Mouse (Mus musculus): ENCODE data around the gene Mtmr11. TPM values are rescaled to one million over a fixed set of nuclear protein-coding genes. Genes with fewer than 3 reads are reported as not detected.

Mtmr11 gene
- 8.0 and 12.5 TPM in 2 replicates for polyA plus RNA-seq (2016; fragmentation: Nextera tagmentation; extraction: Ambion mirVana)

GRCm38 (mm10) chr3:96161869-96162840 is at the start of gene Mtmr11:
Mtmr11 (plus strand) TSS chr3:96162004.
- H3K4me3 ChIP-seq = peak within 1 kb of the TSS; percentile 64
- no peaks in the 10 kb centered on the region; the same call in 1 of the 2 replicates for H3K36me3 ChIP-seq (replicated peaks)
- peaks cover 5% of the 10 kb centered on the region; the same call in 1 of the 2 replicates for H3K27me3 ChIP-seq (replicated peaks; ENCODE audit: low read depth, poor library complexity, severe bottlenecking)
- peak; percentile 24 for DNase-seq (ENCODE audit: low spot score)
- no peaks in the 10 kb centered on the region for H3K9me3 ChIP-seq
- H3K4me1 ChIP-seq = peaks cover 32% of the 10 kb centered on the region
- peak within 1 kb of the TSS; percentile 83 for H3K27ac ChIP-seq (replicated peaks)
- WGBS = 11% methylated on average over 16 of the region's 16 CpGs

GRCm38 (mm10) chr3:96113251-96113650 is 48.6 kb upstream of the Mtmr11 start:
- Histone ChIP-seq H3K4me3 (no peak overlapping the region), H3K4me1 (peaks cover 3% of the 10 kb centered on the region; the same call in 1 of the 2 replicates), H3K27me3 (replicated peaks; ENCODE audit: low read depth, poor library complexity, severe bottlenecking) (no peaks in the 10 kb centered on the region), H3K36me3 (replicated peaks) (peaks cover 6% of the 10 kb centered on the region; the same call in 1 of the 2 replicates), H3K27ac (replicated peaks) (no peak overlapping the region), H3K9me3 (no peaks in the 10 kb centered on the region)
- DNase-seq (ENCODE audit: low spot score) = no peak
- WGBS = 53% methylated on average over 3 of the region's 3 CpGs

DNA sequence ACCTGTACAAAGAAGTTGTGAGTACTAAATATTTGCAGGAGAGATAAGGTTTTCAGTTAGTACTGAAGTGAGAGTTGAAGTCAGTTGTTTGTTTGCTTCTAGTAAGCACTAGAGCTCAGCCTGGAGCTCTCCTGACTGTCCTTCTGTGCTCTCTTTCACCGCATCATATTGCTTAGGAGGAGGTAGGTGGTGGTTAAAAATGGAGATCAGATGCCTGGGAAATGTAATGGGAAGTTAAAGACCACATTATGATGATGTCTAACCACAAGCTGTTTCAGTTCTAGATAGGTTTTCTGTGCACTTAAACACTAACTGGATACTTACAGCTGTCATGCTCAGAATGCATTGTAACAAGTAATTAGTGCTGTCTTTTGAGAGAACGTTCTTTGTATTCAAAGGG is 43.7 kb upstream of the Mtmr11 start:
- no peaks in the 10 kb centered on the region for H3K9me3 ChIP-seq
- WGBS = 84% methylated on average over 2 of the region's 2 CpGs

GRCm38 (mm10) chr3:96118702-96119101 is 43.1 kb upstream of the Mtmr11 start:
- H3K27ac ChIP-seq (replicated peaks) = no peak overlapping the region
- no peaks in the 10 kb centered on the region for H3K4me1 ChIP-seq
- H3K4me3 ChIP-seq = no peak overlapping the region
- no peaks in the 10 kb centered on the region for H3K27me3 ChIP-seq (replicated peaks; ENCODE audit: low read depth, poor library complexity, severe bottlenecking)
- no peaks in the 10 kb centered on the region for H3K36me3 ChIP-seq (replicated peaks)
- 94% methylated on average over 2 of the region's 2 CpGs for WGBS
- no peaks in the 10 kb centered on the region for H3K9me3 ChIP-seq
- no peak for DNase-seq (ENCODE audit: low spot score)

More for the DNA sequence above, 43.7 kb upstream of the Mtmr11 start:
- no peak overlapping the region for H3K27ac ChIP-seq (replicated peaks)
- H3K36me3 ChIP-seq (replicated peaks) = no peaks in the 10 kb centered on the region
- H3K27me3 ChIP-seq (replicated peaks; ENCODE audit: low read depth, poor library complexity, severe bottlenecking) = no peaks in the 10 kb centered on the region
- H3K4me3 ChIP-seq = no peak overlapping the region
- DNase-seq (ENCODE audit: low spot score) = no peak
- H3K4me1 ChIP-seq = peaks cover 3% of the 10 kb centered on the region; the same call in 1 of the 2 replicates

DNA sequence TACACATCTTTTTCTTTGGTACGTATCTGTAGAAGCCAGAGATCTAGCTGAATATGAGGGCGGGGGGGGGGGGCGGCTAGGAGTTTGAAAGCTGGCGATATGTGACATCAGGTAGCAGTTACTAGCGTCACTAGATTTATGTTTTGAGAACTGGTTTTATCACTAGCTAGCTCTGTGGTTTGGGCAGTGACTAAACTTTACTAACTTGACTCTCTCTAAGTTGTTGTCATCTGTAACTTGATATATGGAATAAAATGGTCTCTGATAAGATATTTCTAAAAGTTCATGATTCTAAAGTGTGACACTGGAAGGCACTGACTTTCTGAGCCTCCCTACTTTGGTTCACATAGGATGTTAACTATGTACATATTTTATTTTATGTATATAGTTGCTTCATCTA is 37.6 kb upstream of the Mtmr11 start:
- H3K4me1 ChIP-seq = no peaks in the 10 kb centered on the region
- no peaks in the 10 kb centered on the region for H3K36me3 ChIP-seq (replicated peaks)
- no peak overlapping the region for H3K27ac ChIP-seq (replicated peaks)
- WGBS = 94% methylated on average over 5 of the region's 5 CpGs
- H3K4me3 ChIP-seq = no peak overlapping the region
- H3K9me3 ChIP-seq = no peaks in the 10 kb centered on the region
- DNase-seq (ENCODE audit: low spot score) = no peak
- H3K27me3 ChIP-seq (replicated peaks; ENCODE audit: low read depth, poor library complexity, severe bottlenecking) = no peaks in the 10 kb centered on the region

GRCm38 (mm10) chr3:96128128-96128527 is 33.7 kb upstream of the Mtmr11 start:
- Histone ChIP-seq H3K4me3 (no peak overlapping the region), H3K36me3 (replicated peaks) (no peaks in the 10 kb centered on the region), H3K4me1 (peaks cover 9% of the 10 kb centered on the region), H3K9me3 (no peaks in the 10 kb centered on the region), H3K27ac (replicated peaks) (no peak overlapping the region), H3K27me3 (replicated peaks; ENCODE audit: low read depth, poor library complexity, severe bottlenecking) (no peaks in the 10 kb centered on the region)
- DNase-seq (ENCODE audit: low spot score) = no peak

GRCm38 (mm10) chr3:96132478-96132877 is 29.3 kb upstream of the Mtmr11 start:
- Histone ChIP-seq H3K27ac (replicated peaks) (no peak overlapping the region), H3K36me3 (replicated peaks) (peaks cover 9% of the 10 kb centered on the region), H3K9me3 (no peaks in the 10 kb centered on the region), H3K27me3 (replicated peaks; ENCODE audit: low read depth, poor library complexity, severe bottlenecking) (no peaks in the 10 kb centered on the region), H3K4me3 (no peak overlapping the region), H3K4me1 (peaks cover 16% of the 10 kb centered on the region)
- 86% methylated on average over 3 of the region's 3 CpGs for WGBS
- DNase-seq (ENCODE audit: low spot score) = no peak

DNA sequence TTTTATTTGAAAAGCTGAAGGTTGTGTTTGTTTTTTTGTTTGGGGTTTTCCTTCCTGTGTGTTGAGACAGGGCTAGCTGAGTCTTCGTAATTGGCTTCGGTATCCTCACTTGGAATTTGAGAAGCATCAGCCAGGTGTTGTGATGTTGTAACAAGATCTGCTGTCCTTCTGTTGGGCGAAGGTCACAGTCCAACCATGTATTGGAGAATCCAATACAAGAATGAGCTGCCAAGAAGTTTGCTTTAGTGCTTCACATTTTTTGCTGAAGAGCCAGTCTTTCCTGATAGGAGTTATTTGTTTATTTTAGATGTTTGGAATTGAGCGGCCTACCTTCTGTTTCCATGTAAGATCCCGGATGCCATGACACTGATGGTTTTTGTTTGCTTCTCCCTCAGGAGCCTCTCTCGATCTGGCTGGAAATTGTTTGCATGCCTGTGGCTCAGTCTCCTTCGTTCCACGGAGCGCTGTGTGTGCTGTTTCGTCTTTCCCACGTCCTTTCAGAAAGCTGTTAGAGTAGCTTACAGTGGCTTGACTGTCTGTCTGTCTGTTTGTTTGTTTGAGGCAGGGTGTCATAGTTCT is 28.4 kb upstream of the Mtmr11 start:
- no peaks in the 10 kb centered on the region for H3K27me3 ChIP-seq (replicated peaks; ENCODE audit: low read depth, poor library complexity, severe bottlenecking)
- no peak overlapping the region for H3K4me3 ChIP-seq
- WGBS = 56% methylated on average over 11 of the region's 11 CpGs
- no peak overlapping the region for H3K27ac ChIP-seq (replicated peaks)
- peaks cover 16% of the 10 kb centered on the region for H3K4me1 ChIP-seq
- H3K9me3 ChIP-seq = no peaks in the 10 kb centered on the region
- peaks cover 18% of the 10 kb centered on the region for H3K36me3 ChIP-seq (replicated peaks)
- no peak for DNase-seq (ENCODE audit: low spot score)

DNA sequence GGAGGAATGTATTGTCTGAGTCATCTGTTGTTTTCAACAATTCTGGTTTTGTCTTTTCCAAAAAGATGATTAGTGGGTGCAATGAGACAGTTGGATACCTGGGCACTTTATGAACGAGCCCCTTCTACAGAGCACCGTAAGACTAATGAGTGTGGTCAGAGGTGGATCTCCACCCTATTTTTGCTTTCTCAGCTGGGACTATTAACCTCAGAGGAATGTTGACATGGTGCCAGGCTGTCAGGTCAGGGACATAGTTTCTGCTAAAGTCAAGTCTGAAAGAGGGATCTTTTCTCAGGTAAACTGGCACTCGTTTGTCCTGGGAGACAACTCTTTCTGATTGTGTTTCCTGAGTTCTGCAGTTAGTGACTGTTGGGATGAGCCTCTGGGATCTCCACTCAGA is 26.8 kb upstream of the Mtmr11 start:
- Histone ChIP-seq H3K27me3 (replicated peaks; ENCODE audit: low read depth, poor library complexity, severe bottlenecking) (no peaks in the 10 kb centered on the region), H3K4me1 (peaks cover 16% of the 10 kb centered on the region), H3K4me3 (no peak overlapping the region), H3K27ac (replicated peaks) (no peak overlapping the region), H3K9me3 (no peaks in the 10 kb centered on the region), H3K36me3 (replicated peaks) (peaks cover 24% of the 10 kb centered on the region)
- no peak for DNase-seq (ENCODE audit: low spot score)
- WGBS = 82% methylated on average over 3 of the region's 3 CpGs

- no peak for DNase-seq (ENCODE audit: low spot score)
- Histone ChIP-seq H3K4me3 (no peak overlapping the region), H3K36me3 (replicated peaks) (peaks cover 61% of the 10 kb centered on the region), H3K9me3 (no peaks in the 10 kb centered on the region), H3K4me1 (no peaks in the 10 kb centered on the region), H3K27ac (replicated peaks) (no peak overlapping the region), H3K27me3 (replicated peaks; ENCODE audit: low read depth, poor library complexity, severe bottlenecking) (no peaks in the 10 kb centered on the region)
- 29% methylated on average over 5 of the region's 5 CpGs for WGBS
Measured at GRCm38 (mm10) chr3:96147950-96148349, 13.9 kb upstream of the Mtmr11 start.

- WGBS = 89% methylated on average over 7 of the region's 7 CpGs
- no peak overlapping the region for H3K4me3 ChIP-seq
- no peaks in the 10 kb centered on the region for H3K4me1 ChIP-seq
- no peak for DNase-seq (ENCODE audit: low spot score)
- no peaks in the 10 kb centered on the region for H3K9me3 ChIP-seq
- H3K27ac ChIP-seq (replicated peaks) = no peak overlapping the region
- peaks cover 62% of the 10 kb centered on the region for H3K36me3 ChIP-seq (replicated peaks)
- no peaks in the 10 kb centered on the region for H3K27me3 ChIP-seq (replicated peaks; ENCODE audit: low read depth, poor library complexity, severe bottlenecking)
Measured at GRCm38 (mm10) chr3:96151836-96152235, 10.0 kb upstream of the Mtmr11 start.

GRCm38 (mm10) chr3:96152611-96153010 is 9.2 kb upstream of the Mtmr11 start:
- Histone ChIP-seq H3K36me3 (replicated peaks) (peaks cover 59% of the 10 kb centered on the region), H3K4me1 (no peaks in the 10 kb centered on the region), H3K27me3 (replicated peaks; ENCODE audit: low read depth, poor library complexity, severe bottlenecking) (no peaks in the 10 kb centered on the region), H3K27ac (replicated peaks) (no peak overlapping the region), H3K9me3 (no peaks in the 10 kb centered on the region), H3K4me3 (no peak overlapping the region)
- no peak for DNase-seq (ENCODE audit: low spot score)
- WGBS = 95% methylated on average over 5 of the region's 5 CpGs

GRCm38 (mm10) chr3:96155501-96155900 is 6.3 kb upstream of the Mtmr11 start:
- Histone ChIP-seq H3K9me3 (no peaks in the 10 kb centered on the region), H3K4me3 (no peak overlapping the region), H3K27me3 (replicated peaks; ENCODE audit: low read depth, poor library complexity, severe bottlenecking) (no peaks in the 10 kb centered on the region), H3K27ac (replicated peaks) (no peak overlapping the region), H3K4me1 (peaks cover 8% of the 10 kb centered on the region), H3K36me3 (replicated peaks) (peaks cover 56% of the 10 kb centered on the region)
- no peak for DNase-seq (ENCODE audit: low spot score)
- 83% methylated on average over 8 of the region's 8 CpGs for WGBS
